Mouse (Mus musculus) CH12.LX (cell line): ENCODE results near the gene Tmeff1. TPM values are rescaled to one million over a fixed set of nuclear protein-coding genes. Genes with fewer than 3 reads are reported as not detected.

Experiments used
- DNase-seq: peaks from one replicate; pipeline ENCODE4 v3.0.0-alpha.2; 2013; ENCODE audit errors: extremely low read depth
- H3K27ac ChIP-seq: 2 replicates; pipeline ENCODE4 v1.5.1; 2012; ENCODE audit warnings: low read depth, mild to moderate bottlenecking, control low read depth, moderate library complexity; ENCODE audit not compliant: insufficient read depth
- H3K27me3 ChIP-seq: replicated peaks from 2 replicates; pipeline ENCODE3; 2012; ENCODE audit warnings: inconsistent platforms
- H3K36me3 ChIP-seq, 2 experiments: replicated peaks in 1 of 2; 2 replicates each; pipeline versions ENCODE3 to v1.6.1; 2012; ENCODE audit warnings: inconsistent platforms in 1 of 2, low read length in 1 of 2, mild to moderate bottlenecking in 1 of 2, mixed read lengths in 1 of 2, moderate library complexity in 1 of 2; ENCODE audit not compliant: control insufficient read depth in 1 of 2, insufficient read depth in 1 of 2
- H3K4me1 ChIP-seq, 2 experiments: 2 replicates each; pipeline ENCODE4 v1.6.1; 2012; ENCODE audit warnings: inconsistent platforms in 1 of 2, moderate library complexity in 1 of 2; ENCODE audit not compliant: insufficient read depth in 2 of 2, control insufficient read depth in 1 of 2
- H3K4me2 ChIP-seq: 2 replicates; pipeline ENCODE4 v1.6.1; 2012; ENCODE audit warnings: low read depth, mild to moderate bottlenecking, control low read depth; ENCODE audit not compliant: poor library complexity, insufficient read depth, severe bottlenecking
- H3K4me3 ChIP-seq, 3 experiments: fragments of 150-350 bp in 1 of 3; sonication (generic) in 1 of 3; replicated peaks in 1 of 3; 2 replicates each; pipeline versions ENCODE3 to v1.5.1; 2011 to 2012; ENCODE audit warnings: low read depth in 2 of 3, low read length in 2 of 3, mild to moderate bottlenecking in 2 of 3, moderate library complexity in 2 of 3, control low read depth in 1 of 3, improper control_type of control experiment in 1 of 3, inconsistent platforms in 1 of 3, mixed read lengths in 1 of 3; ENCODE audit not compliant: poor library complexity in 1 of 3
- H3K79me2 ChIP-seq: replicated peaks from 2 replicates; pipeline ENCODE4 v1.6.1; 2012; ENCODE audit warnings: mild to moderate bottlenecking, moderate library complexity; ENCODE audit not compliant: control insufficient read depth, poor library complexity, insufficient read depth, severe bottlenecking; ENCODE audit errors: extremely low read depth
- H3K9ac ChIP-seq: 2 replicates; pipeline ENCODE4 v1.6.1; 2012; ENCODE audit warnings: low read depth, mild to moderate bottlenecking, control low read depth, moderate library complexity; ENCODE audit not compliant: insufficient read depth
- H3K9me3 ChIP-seq: replicated peaks from 2 replicates; pipeline ENCODE3; 2012; ENCODE audit warnings: low read length, inconsistent platforms, mixed read lengths
- BHLHE40 ChIP-seq: IDR thresholded peaks from 2 replicates; pipeline ENCODE4 v1.6.1; 2011; ENCODE audit warnings: mild to moderate bottlenecking, low read depth, low read length, improper control_type of control experiment
- CTCF ChIP-seq, 2 experiments: IDR thresholded peaks in 1 of 2; conservative IDR thresholded peaks in 1 of 2; 2 replicates each; pipeline ENCODE4 v1.5.1; 2011 to 2012; ENCODE audit warnings: low read depth in 2 of 2, low read length in 2 of 2, improper control_type of control experiment in 1 of 2, inconsistent platforms in 1 of 2, mild to moderate bottlenecking in 1 of 2, moderate library complexity in 1 of 2
- E2F4 ChIP-seq: IDR thresholded peaks from 2 replicates; pipeline ENCODE4 v1.6.1; 2011; ENCODE audit warnings: low read depth, low read length, improper control_type of control experiment; ENCODE audit not compliant: insufficient replicate concordance
- ELF1 ChIP-seq: IDR thresholded peaks from 2 replicates; pipeline ENCODE4 v1.6.1; 2014; ENCODE audit warnings: low read depth, mild to moderate bottlenecking, inconsistent platforms, low read length, improper control_type of control experiment
- ETS1 ChIP-seq: conservative IDR thresholded peaks from 2 replicates; pipeline ENCODE4 v1.6.1; 2012; ENCODE audit warnings: low read depth, mild to moderate bottlenecking, inconsistent platforms, low read length, improper control_type of control experiment, moderate library complexity
- HCFC1 ChIP-seq: IDR thresholded peaks from 2 replicates; pipeline ENCODE4 v1.6.1; 2012; ENCODE audit warnings: low read depth, mild to moderate bottlenecking, inconsistent platforms, low read length, improper control_type of control experiment
- JUND ChIP-seq: conservative IDR thresholded peaks from 2 replicates; pipeline ENCODE4 v1.6.1; 2011; ENCODE audit warnings: low read depth, low read length, improper control_type of control experiment
- MAFK ChIP-seq: IDR thresholded peaks from 2 replicates; pipeline ENCODE4 v1.6.1; 2011; ENCODE audit warnings: low read length, improper control_type of control experiment; ENCODE audit not compliant: insufficient replicate concordance
- MEF2A ChIP-seq: IDR thresholded peaks from 2 replicates; pipeline ENCODE4 v1.6.1; 2014; ENCODE audit warnings: low read depth, mild to moderate bottlenecking, inconsistent platforms, low read length, improper control_type of control experiment, borderline replicate concordance
- MYC ChIP-seq: IDR thresholded peaks from 2 replicates; pipeline ENCODE4 v1.6.1; 2011; ENCODE audit warnings: low read depth, mild to moderate bottlenecking, improper control_type of control experiment, low read length
- NRF1 ChIP-seq: IDR thresholded peaks from 2 replicates; pipeline ENCODE4 v1.6.1; 2014; ENCODE audit warnings: low read depth, mild to moderate bottlenecking, inconsistent platforms, low read length, improper control_type of control experiment, moderate library complexity
- POLR2A ChIP-seq: IDR thresholded peaks from 2 replicates; pipeline ENCODE4 v1.6.1; 2011; ENCODE audit warnings: low read depth, mild to moderate bottlenecking, improper control_type of control experiment, low read length
- POLR2AphosphoS2 ChIP-seq: IDR thresholded peaks from 2 replicates; pipeline ENCODE4 v1.6.1; 2011; ENCODE audit warnings: low read depth, low read length, improper control_type of control experiment
- RAD21 ChIP-seq: IDR thresholded peaks from 2 replicates; pipeline ENCODE4 v1.6.1; 2011; ENCODE audit warnings: low read depth, mild to moderate bottlenecking, low read length, improper control_type of control experiment, moderate library complexity
- RCOR1 ChIP-seq: conservative IDR thresholded peaks from 2 replicates; pipeline ENCODE4 v1.6.1; 2012; ENCODE audit warnings: low read depth, mild to moderate bottlenecking, inconsistent platforms, low read length, improper control_type of control experiment
- SMC3 ChIP-seq: IDR thresholded peaks from 2 replicates; pipeline ENCODE4 v1.6.1; 2011; ENCODE audit warnings: low read depth, low read length, improper control_type of control experiment
- USF2 ChIP-seq: conservative IDR thresholded peaks from 2 replicates; pipeline ENCODE4 v1.6.1; 2011; ENCODE audit warnings: low read depth, low read length, improper control_type of control experiment
- ZKSCAN1 ChIP-seq: IDR thresholded peaks from 2 replicates; pipeline ENCODE4 v1.6.1; 2012; ENCODE audit warnings: low read depth, inconsistent platforms, low read length, improper control_type of control experiment, borderline replicate concordance
- ZNF384 ChIP-seq: IDR thresholded peaks from 2 replicates; pipeline ENCODE4 v1.6.1; 2012; ENCODE audit warnings: low read depth, low read length, improper control_type of control experiment, inconsistent platforms
- dilution Hi-C: fragments of 300-500 bp; cut with MboI; formaldehyde crosslinking; loops from 2 replicates; pipeline ENCODE4 v1.14.3; 2020; ENCODE audit warnings: low sequenced_read_pairs; ENCODE audit not compliant: extremely low pct_unique_long_range_greater_than_20kb, extremely low pct_ligation_motif_present
- in situ Hi-C: fragments of 300-500 bp; cut with MboI; formaldehyde crosslinking; loops from 3 replicates; pipeline ENCODE4 v1.14.3; 2019; ENCODE audit warnings: low sequenced_read_pairs, low pct_ligation_motif_present, low pct_unique_long_range_greater_than_20kb, mixed read lengths
- polyA plus RNA-seq: library from polyadenylated mRNA; unstranded; fragments of >175 nt; gene quantifications from 2 replicates; pipeline ENCODE4 v1.2.1, GENCODE M21; 2012; ENCODE audit warnings: low read depth; ENCODE audit not compliant: insufficient read length
- total RNA-seq, 2 experiments: library from RNA; depleted of rRNA; stranded (reverse); fragments of 300-350 nt in 1 of 2; fragments of >200 nt in 1 of 2; gene quantifications; 2 replicates each; pipeline ENCODE4 v1.2.3; 2012 to 2014

Gene Tmeff1
- total and polyA plus RNA-seq, 3 experiments = 23.3 to 32.4 (median 29.6) TPM

DNA sequence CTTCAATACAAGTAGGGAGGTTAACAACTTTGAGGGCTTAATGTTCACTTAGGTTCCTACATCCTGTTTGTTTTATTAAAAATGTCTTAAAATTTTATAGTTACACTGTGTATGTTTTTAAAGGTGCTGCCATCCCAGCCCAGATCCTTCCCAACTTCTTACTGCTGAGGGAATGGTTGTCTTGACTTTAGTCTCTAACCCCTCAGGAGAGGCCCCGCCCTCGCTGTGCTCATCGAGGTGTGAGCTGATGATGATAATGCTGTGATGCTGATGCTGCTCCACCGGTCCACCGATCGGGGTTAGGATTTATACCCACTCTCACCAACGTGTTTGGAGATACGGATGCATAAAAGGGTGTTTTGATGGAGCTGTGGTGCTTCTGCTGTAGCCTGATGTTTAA, 23.1 kb upstream of the Tmeff1 start:
- no peak for DNase-seq
- dilution Hi-C loops = no loop called here

DNA sequence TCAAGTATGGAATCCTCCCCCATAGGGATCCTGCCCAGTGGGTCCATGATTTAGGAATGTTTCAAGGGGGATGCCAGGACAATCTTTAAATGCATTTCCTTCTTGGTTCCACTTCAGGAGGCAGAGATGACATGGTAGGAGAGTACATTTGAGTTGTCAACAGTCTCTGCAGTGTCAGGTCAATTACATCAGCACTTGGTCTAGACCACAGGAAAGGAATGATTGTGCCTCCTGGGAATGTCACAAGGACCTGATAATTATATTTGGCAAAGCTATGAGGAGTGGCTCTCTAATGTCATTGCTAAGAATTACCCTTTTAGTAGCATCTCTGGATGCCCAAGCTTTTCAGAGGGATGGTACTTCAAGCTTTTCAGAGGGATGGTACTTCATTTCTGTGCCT, 20.0 kb upstream of the Tmeff1 start:
- no peak overlapping the region for H3K4me3 ChIP-seq
- no peaks in the 10 kb centered on the region for H3K79me2 ChIP-seq
- H3K9ac ChIP-seq = no peak overlapping the region
- no peaks in the 10 kb centered on the region for H3K27me3 ChIP-seq
- TF ChIP-seq RAD21 (no peak), MYC (no peak), BHLHE40 (no peak), ZNF384 (no peak), NRF1 (no peak), USF2 (no peak), E2F4 (no peak), SMC3 (no peak), MAFK (no peak), POLR2A (no peak), MEF2A (no peak), ELF1 (no peak), RCOR1 (no peak), JUND (no peak), CTCF (conservative IDR thresholded peaks at IDR 0.05 in 1 of 2, IDR thresholded peaks at IDR 0.05 in 1 of 2; ENCODE audit: low read depth in 2 of 2, low read length in 2 of 2) (no peak), HCFC1 (no peak)
- TF ChIP-seq, all 38 proteins: peak for 0
- Histone ChIP-seq H3K9me3 (no peaks in the 10 kb centered on the region), H3K27ac (no peak overlapping the region), H3K4me2 (0 out of 2 replicates have a peak overlapping the region, but pooled peaks have one; percentile 31), H3K36me3 (no peaks in the 10 kb centered on the region), H3K4me1 (no peaks in the 10 kb centered on the region)
- dilution Hi-C loops (no loop called here), in situ Hi-C loops (no loop called here)
- no peak for DNase-seq

More for the DNA sequence above, 23.1 kb upstream of the Tmeff1 start:
- no peaks in the 10 kb centered on the region for H3K27me3 ChIP-seq
- H3K9me3 ChIP-seq = no peaks in the 10 kb centered on the region
- H3K9ac ChIP-seq = no peak overlapping the region
- no peak overlapping the region for H3K4me2 ChIP-seq
- TF ChIP-seq RAD21 = no peak
- no peak for TF ChIP-seq HCFC1
- TF ChIP-seq POLR2AphosphoS2 = no peak
- TF ChIP-seq ZKSCAN1 = no peak
- TF ChIP-seq BHLHE40 = no peak
- TF ChIP-seq ETS1 = no peak
- H3K36me3 ChIP-seq = no peaks in the 10 kb centered on the region
- no peaks in the 10 kb centered on the region for H3K79me2 ChIP-seq
- no peak overlapping the region for H3K4me3 ChIP-seq
- H3K27ac ChIP-seq = no peak overlapping the region
- no peaks in the 10 kb centered on the region for H3K4me1 ChIP-seq
- in situ Hi-C loops = no loop called here
